Mouse (Mus musculus): ENCODE measurements at regions not wholly inside any gene's neighbourhood (a gene's known extent, or its start where the extent isn't known, plus 50 kb on each side); places are given as distances from the start of the nearest gene placed in this dataset.

- H3K4me3 ChIP-seq (replicated peaks; ENCODE audit: low read length): no peak overlapping the region
- no peaks in the 10 kb centered on the region for H3K27me3 ChIP-seq (ENCODE audit: insufficient read depth, low read length)
- H3K9me3 ChIP-seq (ENCODE audit: low read length): peaks cover 3% of the 10 kb centered on the region; the same call in 1 of the 2 replicates
- TF ChIP-seq CTCF (conservative IDR thresholded peaks at IDR 0.05; ENCODE audit: low read length) (no peak), POU5F1 (IDR thresholded peaks at IDR 0.05; ENCODE audit: borderline replicate concordance, low read length) (no peak), NANOG (IDR thresholded peaks at IDR 0.05; ENCODE audit: borderline replicate concordance, low read length) (no peak)
- no peaks in the 10 kb centered on the region for H3K4me1 ChIP-seq (replicated peaks; ENCODE audit: low read depth, low read length)
- no peaks in the 10 kb centered on the region for H3K36me3 ChIP-seq (ENCODE audit: insufficient read depth, low read length)
Observed at GRCm38 (mm10) chr19:26208760-26209159, 396.1 kb upstream of the Smarca2 start.

- no peaks in the 10 kb centered on the region for H3K36me3 ChIP-seq (ENCODE audit: insufficient read depth, low read length)
- no peak for TF ChIP-seq NANOG (IDR thresholded peaks at IDR 0.05; ENCODE audit: borderline replicate concordance, low read length)
- TF ChIP-seq CTCF (conservative IDR thresholded peaks at IDR 0.05; ENCODE audit: low read length): no peak
- no peak for TF ChIP-seq POU5F1 (IDR thresholded peaks at IDR 0.05; ENCODE audit: borderline replicate concordance, low read length)
- H3K9me3 ChIP-seq (ENCODE audit: low read length): no peaks in the 10 kb centered on the region
- H3K27me3 ChIP-seq (ENCODE audit: insufficient read depth, low read length): no peaks in the 10 kb centered on the region
- no peaks in the 10 kb centered on the region for H3K4me1 ChIP-seq (replicated peaks; ENCODE audit: low read depth, low read length)
- H3K4me3 ChIP-seq (replicated peaks; ENCODE audit: low read length): no peak overlapping the region
Observed at GRCm38 (mm10) chr19:26234539-26234938, 370.3 kb upstream of the Smarca2 start.

DNA sequence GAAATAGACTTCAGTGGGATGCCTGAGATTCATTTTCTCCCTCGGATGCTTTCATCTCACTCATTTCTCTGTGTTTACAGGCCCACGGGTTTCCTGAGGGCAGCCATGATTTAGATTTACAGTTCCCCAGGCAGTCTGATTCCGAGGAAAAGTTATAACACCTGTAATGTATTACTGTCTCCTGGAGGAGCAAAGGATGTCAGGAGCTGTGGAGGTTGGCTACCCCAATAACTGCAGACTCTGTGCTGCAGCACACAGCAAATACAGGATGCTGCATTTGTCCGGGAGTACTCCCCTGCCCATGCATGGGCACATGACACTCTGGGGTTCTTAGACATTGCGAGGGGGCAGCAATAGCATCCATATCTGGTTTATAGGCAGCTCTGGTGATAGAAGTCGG, 360.8 kb upstream of the Smarca2 start:
- no peaks in the 10 kb centered on the region for H3K4me1 ChIP-seq (replicated peaks; ENCODE audit: low read depth, low read length)
- no peaks in the 10 kb centered on the region for H3K9me3 ChIP-seq (ENCODE audit: low read length)
- TF ChIP-seq CTCF (conservative IDR thresholded peaks at IDR 0.05; ENCODE audit: low read length): no peak
- TF ChIP-seq NANOG (IDR thresholded peaks at IDR 0.05; ENCODE audit: borderline replicate concordance, low read length): no peak
- no peak for TF ChIP-seq POU5F1 (IDR thresholded peaks at IDR 0.05; ENCODE audit: borderline replicate concordance, low read length)
- H3K36me3 ChIP-seq (ENCODE audit: insufficient read depth, low read length): no peaks in the 10 kb centered on the region
- H3K4me3 ChIP-seq (replicated peaks; ENCODE audit: low read length): no peak overlapping the region
- no peaks in the 10 kb centered on the region for H3K27me3 ChIP-seq (ENCODE audit: insufficient read depth, low read length)

DNA sequence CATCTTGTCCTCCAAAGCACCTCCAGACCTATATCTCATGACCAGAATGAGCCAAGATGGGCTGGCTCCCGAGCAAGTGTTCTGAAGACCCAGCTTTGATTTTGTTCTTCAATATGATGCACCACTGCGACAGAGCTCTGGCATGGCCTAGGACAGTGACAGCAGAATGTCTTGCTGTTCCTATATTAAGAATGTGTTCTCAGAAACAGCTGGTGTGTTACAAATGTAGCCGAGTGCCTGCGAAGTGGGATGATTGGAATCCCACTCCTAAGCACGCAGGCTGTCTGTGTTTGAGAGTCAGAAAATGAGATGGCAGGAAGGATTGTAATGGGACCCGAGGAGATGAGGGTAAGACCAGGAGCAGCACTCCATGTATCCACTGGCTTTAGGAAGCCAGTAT, 355.1 kb upstream of the Smarca2 start:
- Histone ChIP-seq H3K4me1 (replicated peaks; ENCODE audit: low read depth, low read length) (no peaks in the 10 kb centered on the region), H3K27me3 (ENCODE audit: insufficient read depth, low read length) (no peaks in the 10 kb centered on the region), H3K9me3 (ENCODE audit: low read length) (no peaks in the 10 kb centered on the region), H3K4me3 (replicated peaks; ENCODE audit: low read length) (no peak overlapping the region), H3K36me3 (ENCODE audit: insufficient read depth, low read length) (no peaks in the 10 kb centered on the region)
- no peak for TF ChIP-seq POU5F1 (IDR thresholded peaks at IDR 0.05; ENCODE audit: borderline replicate concordance, low read length)
- TF ChIP-seq CTCF (conservative IDR thresholded peaks at IDR 0.05; ENCODE audit: low read length): no peak
- no peak for TF ChIP-seq NANOG (IDR thresholded peaks at IDR 0.05; ENCODE audit: borderline replicate concordance, low read length)

DNA sequence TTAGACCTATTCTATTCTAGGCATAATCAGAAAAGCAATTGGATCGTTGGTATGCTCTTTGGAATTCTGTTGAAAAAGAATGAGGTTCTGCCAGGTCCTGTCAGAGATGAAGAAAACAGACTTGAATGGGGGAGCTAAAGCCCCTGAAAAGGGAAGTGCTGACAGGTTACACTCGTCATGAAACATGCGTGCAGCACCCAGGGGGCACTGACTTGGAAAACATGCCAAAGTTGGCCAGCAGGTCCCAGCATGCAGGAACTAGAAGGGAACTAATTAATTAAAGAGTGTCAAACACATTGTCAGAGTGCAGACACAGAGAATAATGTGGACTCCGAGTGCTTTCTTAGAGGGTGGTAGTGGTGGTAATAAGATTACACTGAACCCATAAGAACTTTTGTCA, 346.2 kb upstream of the Smarca2 start:
- no peaks in the 10 kb centered on the region for H3K4me1 ChIP-seq (replicated peaks; ENCODE audit: low read depth, low read length)
- no peaks in the 10 kb centered on the region for H3K9me3 ChIP-seq (ENCODE audit: low read length)
- H3K27me3 ChIP-seq (ENCODE audit: insufficient read depth, low read length): no peaks in the 10 kb centered on the region
- no peaks in the 10 kb centered on the region for H3K36me3 ChIP-seq (ENCODE audit: insufficient read depth, low read length)
- H3K4me3 ChIP-seq (replicated peaks; ENCODE audit: low read length): no peak overlapping the region
- no peak for TF ChIP-seq NANOG (IDR thresholded peaks at IDR 0.05; ENCODE audit: borderline replicate concordance, low read length)
- no peak for TF ChIP-seq POU5F1 (IDR thresholded peaks at IDR 0.05; ENCODE audit: borderline replicate concordance, low read length)
- TF ChIP-seq CTCF (conservative IDR thresholded peaks at IDR 0.05; ENCODE audit: low read length): no peak

- Histone ChIP-seq H3K36me3 (ENCODE audit: insufficient read depth, low read length) (no peaks in the 10 kb centered on the region), H3K4me3 (replicated peaks; ENCODE audit: low read length) (no peak overlapping the region), H3K4me1 (replicated peaks; ENCODE audit: low read depth, low read length) (no peaks in the 10 kb centered on the region), H3K27me3 (ENCODE audit: insufficient read depth, low read length) (no peaks in the 10 kb centered on the region), H3K9me3 (ENCODE audit: low read length) (no peaks in the 10 kb centered on the region)
- TF ChIP-seq POU5F1 (IDR thresholded peaks at IDR 0.05; ENCODE audit: borderline replicate concordance, low read length) (no peak), CTCF (conservative IDR thresholded peaks at IDR 0.05; ENCODE audit: low read length) (no peak), NANOG (IDR thresholded peaks at IDR 0.05; ENCODE audit: borderline replicate concordance, low read length) (no peak)
Observed at GRCm38 (mm10) chr19:26261530-26261929, 343.3 kb upstream of the Smarca2 start.

- Histone ChIP-seq H3K4me3 (replicated peaks; ENCODE audit: low read length) (no peak overlapping the region), H3K36me3 (ENCODE audit: insufficient read depth, low read length) (no peaks in the 10 kb centered on the region), H3K4me1 (replicated peaks; ENCODE audit: low read depth, low read length) (peaks cover 6% of the 10 kb centered on the region), H3K9me3 (ENCODE audit: low read length) (no peaks in the 10 kb centered on the region), H3K27me3 (ENCODE audit: insufficient read depth, low read length) (no peaks in the 10 kb centered on the region)
- TF ChIP-seq CTCF (conservative IDR thresholded peaks at IDR 0.05; ENCODE audit: low read length) (no peak), POU5F1 (IDR thresholded peaks at IDR 0.05; ENCODE audit: borderline replicate concordance, low read length) (no peak), NANOG (IDR thresholded peaks at IDR 0.05; ENCODE audit: borderline replicate concordance, low read length) (no peak)
Observed at GRCm38 (mm10) chr19:26296360-26296759, 308.5 kb upstream of the Smarca2 start.

- Histone ChIP-seq H3K36me3 (ENCODE audit: insufficient read depth, low read length) (no peaks in the 10 kb centered on the region), H3K9me3 (ENCODE audit: low read length) (no peaks in the 10 kb centered on the region), H3K27me3 (ENCODE audit: insufficient read depth, low read length) (no peaks in the 10 kb centered on the region), H3K4me3 (replicated peaks; ENCODE audit: low read length) (no peak overlapping the region), H3K4me1 (replicated peaks; ENCODE audit: low read depth, low read length) (no peaks in the 10 kb centered on the region)
- TF ChIP-seq POU5F1 (IDR thresholded peaks at IDR 0.05; ENCODE audit: borderline replicate concordance, low read length) (no peak), NANOG (IDR thresholded peaks at IDR 0.05; ENCODE audit: borderline replicate concordance, low read length) (no peak), CTCF (conservative IDR thresholded peaks at IDR 0.05; ENCODE audit: low read length) (no peak)
Observed at GRCm38 (mm10) chr19:26308477-26309135, 296.2 kb upstream of the Smarca2 start.

- Histone ChIP-seq H3K4me3 (replicated peaks; ENCODE audit: low read length) (no peak overlapping the region), H3K27me3 (ENCODE audit: insufficient read depth, low read length) (no peaks in the 10 kb centered on the region)
- TF ChIP-seq CTCF (conservative IDR thresholded peaks at IDR 0.05; ENCODE audit: low read length): no peak
- no peak for TF ChIP-seq NANOG (IDR thresholded peaks at IDR 0.05; ENCODE audit: borderline replicate concordance, low read length)
- TF ChIP-seq POU5F1 (IDR thresholded peaks at IDR 0.05; ENCODE audit: borderline replicate concordance, low read length): no peak
Observed at GRCm38 (mm10) chr19:26318977-26319376, 285.9 kb upstream of the Smarca2 start.

More at GRCm38 (mm10) chr19:26318977-26319376, 285.9 kb upstream of the Smarca2 start:
- Histone ChIP-seq H3K9me3 (ENCODE audit: low read length) (no peaks in the 10 kb centered on the region), H3K36me3 (ENCODE audit: insufficient read depth, low read length) (no peaks in the 10 kb centered on the region), H3K4me1 (replicated peaks; ENCODE audit: low read depth, low read length) (no peaks in the 10 kb centered on the region)
